Mouse (Mus musculus): Measurements from ENCODE around the gene Macf1.

Macf1 gene

DNA sequence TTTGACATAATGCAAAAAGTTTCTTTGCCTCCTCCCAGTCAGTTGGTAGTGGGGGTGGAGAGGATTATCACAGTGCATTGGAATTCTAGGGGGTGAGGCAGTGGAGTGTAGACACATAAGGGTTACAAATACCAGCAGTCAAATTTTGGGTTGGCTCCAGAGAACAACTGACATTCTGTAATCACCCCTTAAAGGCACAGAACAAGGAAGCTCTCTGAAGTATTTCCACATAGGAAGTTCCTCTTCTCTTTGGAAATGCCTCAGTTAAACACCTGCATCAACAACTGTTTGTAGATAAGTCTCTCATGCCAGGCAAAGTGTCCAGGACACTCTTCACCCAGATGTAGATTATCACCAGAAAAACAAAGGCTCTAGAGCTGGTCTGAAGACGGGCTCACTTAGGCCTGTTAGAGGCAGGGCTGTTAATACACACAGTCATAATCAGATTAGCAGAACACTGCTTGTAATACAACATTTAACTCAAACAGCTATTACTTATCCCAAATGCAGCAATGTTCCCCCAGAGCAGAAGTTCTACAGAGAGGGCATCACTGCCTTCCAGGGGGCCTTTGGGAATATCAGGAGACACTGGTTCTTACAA is 258.4 kb downstream of the Macf1 start:
- in situ Hi-C loops (cut with MboI; ENCODE audit: unreplicated experiment in 2 of 2) = no loop called here

GRCm38 (mm10) chr4:123424050-123424449 is 260.1 kb downstream of the Macf1 start:
- in situ Hi-C loops (cut with MboI; ENCODE audit: unreplicated experiment in 2 of 2) = no loop called here

DNA sequence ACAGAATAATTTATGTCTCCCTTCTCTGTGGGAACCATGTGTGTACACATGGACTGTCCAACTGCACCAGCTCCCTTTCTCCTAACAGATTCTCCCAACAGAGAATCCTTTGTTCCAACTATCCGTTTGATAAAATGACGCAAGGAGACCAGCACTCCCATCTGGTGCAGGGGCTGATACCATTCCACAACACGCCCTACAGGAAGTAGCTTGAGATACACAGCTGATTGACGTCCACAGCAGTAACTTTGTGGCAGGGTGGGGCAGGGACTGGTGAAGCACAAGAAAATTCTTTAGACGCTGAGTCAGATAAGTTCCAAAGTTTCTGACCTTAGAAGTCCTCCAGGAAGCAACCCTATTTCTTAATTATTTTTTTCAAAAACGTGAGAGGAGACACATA is 261.3 kb downstream of the Macf1 start:
- in situ Hi-C loops (cut with MboI; ENCODE audit: unreplicated experiment in 2 of 2) = no loop called here

DNA sequence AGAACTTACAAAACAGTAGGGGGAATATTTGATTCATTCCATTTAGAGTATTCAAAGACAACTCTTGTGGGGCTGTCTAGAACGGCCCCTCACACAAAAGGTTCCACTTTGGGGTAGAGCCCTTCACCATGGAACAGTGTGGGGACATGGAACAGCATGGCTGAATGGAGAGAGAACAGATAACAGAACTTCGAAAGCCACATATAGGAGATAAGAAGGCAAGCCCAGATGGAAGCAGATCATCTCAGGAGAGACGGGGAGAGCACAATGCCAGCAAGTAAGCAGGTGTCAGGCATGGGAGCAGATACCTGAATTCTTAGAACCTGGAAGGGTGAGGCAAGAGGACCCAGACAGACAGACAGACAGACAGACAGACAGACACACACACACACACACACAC is 266.1 kb downstream of the Macf1 start:
- in situ Hi-C loops (cut with MboI; ENCODE audit: unreplicated experiment in 2 of 2) = no loop called here

- in situ Hi-C loops (cut with MboI; ENCODE audit: unreplicated experiment in 2 of 2) = no loop called here
Measured at GRCm38 (mm10) chr4:123417478-123417877, 266.7 kb downstream of the Macf1 start.

DNA sequence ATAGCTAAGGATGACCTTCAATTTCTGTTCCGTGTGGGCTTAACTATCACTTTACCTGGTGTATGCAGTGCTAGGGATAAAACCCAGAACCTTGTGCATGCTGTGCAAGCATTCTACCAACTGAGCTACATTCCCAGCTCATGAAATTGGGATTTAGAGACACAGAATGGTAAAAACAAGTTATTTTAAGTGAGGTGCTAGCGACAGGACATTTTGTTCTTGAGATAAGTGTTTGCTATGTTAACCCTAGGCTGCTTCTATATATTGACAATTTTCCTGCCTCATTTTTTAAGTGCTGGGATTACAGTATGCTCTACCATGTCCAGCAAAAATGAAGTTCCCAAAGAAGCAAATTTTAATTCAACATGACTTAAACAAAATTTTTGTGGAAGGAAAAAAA is 267.3 kb downstream of the Macf1 start:
- in situ Hi-C loops (cut with MboI; ENCODE audit: unreplicated experiment in 2 of 2) = no loop called here

DNA sequence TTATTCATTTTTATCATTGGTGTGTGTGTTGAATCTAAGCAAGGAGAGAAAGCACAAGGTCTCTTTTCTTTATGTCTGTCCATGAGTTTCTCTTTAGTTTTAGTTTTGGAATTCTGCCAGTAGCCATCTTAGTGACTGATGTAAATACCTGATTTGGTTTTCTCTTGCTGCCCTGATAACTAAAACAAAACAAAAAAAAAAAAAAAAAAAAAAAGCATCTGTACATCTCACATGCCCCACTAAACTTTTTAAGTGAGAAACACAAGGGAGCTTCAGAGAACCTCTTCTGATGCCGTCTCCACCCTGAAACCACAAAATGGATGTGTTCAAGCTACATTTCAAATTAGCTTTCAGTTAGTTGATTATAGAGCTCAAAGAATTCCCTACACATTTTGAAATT is 268.6 kb downstream of the Macf1 start:
- in situ Hi-C loops (cut with MboI; ENCODE audit: unreplicated experiment in 2 of 2) = no loop called here

DNA sequence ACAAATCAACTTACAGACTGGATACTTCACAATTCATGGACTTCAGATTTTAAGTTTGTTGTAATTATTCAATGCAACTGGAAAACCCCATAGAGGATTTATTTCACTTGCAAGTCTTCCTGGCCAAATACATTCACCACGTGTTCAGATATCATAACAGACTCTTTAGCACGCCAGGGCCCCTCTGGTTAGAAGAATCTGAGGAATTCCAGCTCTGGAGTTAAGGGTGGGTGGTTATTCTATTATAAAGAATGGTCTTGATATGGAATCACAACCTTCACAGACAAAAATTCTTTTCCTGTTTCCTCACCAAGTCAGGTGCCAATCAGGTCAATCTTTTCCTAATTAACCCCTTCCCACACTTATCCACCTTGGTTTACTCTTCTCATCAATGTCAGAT is 270.3 kb downstream of the Macf1 start:
- in situ Hi-C loops (cut with MboI; ENCODE audit: unreplicated experiment in 2 of 2) = no loop called here

GRCm38 (mm10) chr4:123412981-123413380 is 271.2 kb downstream of the Macf1 start:
- in situ Hi-C loops (cut with MboI; ENCODE audit: unreplicated experiment in 2 of 2) = no loop called here

DNA sequence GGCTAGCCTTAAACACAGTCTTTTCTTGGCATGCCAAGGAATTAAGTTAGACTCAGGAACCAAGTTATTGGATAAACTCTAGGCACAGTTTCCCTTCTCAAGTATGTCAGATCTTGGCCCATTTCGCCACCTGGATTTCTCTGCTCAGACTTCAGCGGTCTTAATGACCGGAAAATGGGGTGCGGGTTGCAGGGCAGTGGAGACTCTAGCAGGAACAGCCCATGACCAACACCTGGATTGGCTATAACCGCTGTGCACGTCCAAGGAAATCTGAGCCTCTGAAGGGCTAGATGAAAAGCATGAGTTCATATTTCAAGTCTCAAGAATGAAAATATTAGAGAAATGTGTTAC is 271.7 kb downstream of the Macf1 start:
- in situ Hi-C loops (cut with MboI; ENCODE audit: unreplicated experiment in 2 of 2) = no loop called here

DNA sequence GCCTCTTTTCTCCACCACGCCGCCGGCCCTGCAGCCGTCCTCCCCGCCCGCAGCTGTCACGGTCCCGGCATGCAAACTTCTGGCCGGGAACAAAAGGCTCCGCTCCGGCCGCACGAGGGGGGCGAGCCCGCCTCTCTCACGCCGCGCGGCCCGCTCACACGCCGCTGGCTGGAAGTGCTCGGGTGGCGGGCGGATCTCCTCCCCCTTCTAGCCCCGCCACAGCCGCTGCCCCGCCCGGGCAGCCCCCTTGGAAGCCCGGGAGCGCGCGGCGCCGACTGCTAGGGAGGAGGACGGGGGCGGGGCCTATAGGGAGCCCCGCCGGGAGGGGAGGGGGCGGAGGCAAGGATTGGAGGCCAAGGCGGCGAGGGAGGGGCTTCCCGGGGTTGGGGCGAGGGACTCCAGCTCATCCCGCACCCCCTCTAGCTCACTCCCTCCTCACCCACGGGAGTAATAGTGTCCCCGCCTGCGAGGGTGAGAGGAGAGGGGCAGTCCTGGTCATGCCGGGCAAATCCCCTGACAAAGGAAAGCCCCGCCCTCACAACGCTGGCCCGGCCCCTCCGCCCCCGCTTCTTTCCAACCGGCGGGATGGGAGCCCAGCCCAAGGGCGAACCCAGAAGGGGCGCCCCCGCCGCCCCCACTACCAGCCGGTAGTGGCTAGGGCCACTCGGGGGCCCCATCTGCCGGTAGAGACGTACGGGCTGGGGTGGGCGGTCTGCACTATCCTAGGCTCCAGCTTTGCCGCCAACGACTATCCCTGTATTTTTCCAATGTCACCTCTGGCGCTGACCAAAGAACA is 272.2 kb downstream of the Macf1 start:
- in situ Hi-C loops (cut with MboI; ENCODE audit: unreplicated experiment in 2 of 2) = no loop called here

- in situ Hi-C loops (cut with MboI; ENCODE audit: unreplicated experiment in 2 of 2) = no loop called here
Measured at GRCm38 (mm10) chr4:123411006-123411731, 273.0 kb downstream of the Macf1 start.

DNA sequence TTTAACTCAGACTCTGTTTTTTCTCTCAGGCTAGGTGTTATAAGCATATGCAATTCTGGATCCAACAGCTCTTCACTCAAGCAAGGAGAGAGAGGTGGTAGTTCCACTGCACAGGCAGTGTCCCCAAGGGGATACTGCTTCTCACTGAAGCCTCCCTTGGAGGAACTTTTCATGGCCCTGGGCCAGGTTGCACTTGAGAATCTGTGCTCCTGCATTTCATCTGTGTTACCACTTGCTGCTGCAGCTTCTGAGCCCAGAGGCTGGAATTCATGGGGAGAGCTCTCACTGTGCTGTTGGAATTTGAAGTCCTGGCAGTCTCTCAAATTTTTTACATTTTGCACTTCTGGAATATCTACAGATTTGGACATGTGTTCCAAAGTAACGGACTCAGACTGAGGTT is 274.4 kb downstream of the Macf1 start:
- in situ Hi-C loops (cut with MboI; ENCODE audit: unreplicated experiment in 2 of 2) = no loop called here

GRCm38 (mm10) chr4:123409034-123409692 is 275.0 kb downstream of the Macf1 start:
- in situ Hi-C loops (cut with MboI; ENCODE audit: unreplicated experiment in 2 of 2) = no loop called here

DNA sequence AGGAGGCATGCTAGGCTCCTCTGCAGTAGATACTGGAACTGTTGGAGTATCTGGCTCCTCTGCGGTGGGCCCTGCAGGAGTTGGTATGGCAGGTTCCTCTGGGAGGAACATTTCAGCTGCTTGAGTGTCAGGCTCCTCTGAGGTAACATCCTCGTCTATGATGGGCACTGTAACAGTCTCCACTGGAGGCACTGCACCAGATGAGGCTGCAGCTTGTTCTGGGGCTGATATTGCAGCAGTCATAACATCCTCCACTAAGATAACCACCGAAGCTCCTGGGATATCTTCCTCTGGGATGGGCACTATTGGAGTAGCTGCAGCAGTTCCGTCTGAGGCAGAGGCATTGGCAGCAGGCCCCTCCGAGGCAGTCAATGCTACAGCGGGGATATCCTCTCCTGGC is 276.4 kb downstream of the Macf1 start:
- in situ Hi-C loops (cut with MboI; ENCODE audit: unreplicated experiment in 2 of 2) = no loop called here

DNA sequence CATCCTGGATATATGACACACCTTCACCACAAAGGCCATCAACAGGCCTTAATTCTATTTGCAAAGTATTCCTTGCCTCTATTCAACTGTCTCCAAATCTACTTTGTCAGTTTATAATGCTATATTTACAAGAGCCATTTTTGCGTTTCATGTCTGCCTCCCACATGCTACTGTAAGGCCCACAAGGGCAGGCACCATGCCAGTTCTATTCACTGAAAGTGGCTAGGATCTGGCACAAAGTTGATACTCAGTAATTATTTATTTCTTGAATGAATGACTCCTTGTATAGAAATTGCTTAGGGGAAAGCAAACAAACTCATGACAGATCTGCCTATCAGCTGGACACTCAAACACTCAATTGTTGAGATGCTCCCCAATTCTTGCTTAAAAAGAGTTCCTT is 280.1 kb downstream of the Macf1 start:
- in situ Hi-C loops (cut with MboI; ENCODE audit: unreplicated experiment in 2 of 2) = no loop called here

GRCm38 (mm10) chr4:123402244-123402643 is 281.9 kb downstream of the Macf1 start:
- in situ Hi-C loops (cut with MboI; ENCODE audit: unreplicated experiment in 2 of 2) = no loop called here

DNA sequence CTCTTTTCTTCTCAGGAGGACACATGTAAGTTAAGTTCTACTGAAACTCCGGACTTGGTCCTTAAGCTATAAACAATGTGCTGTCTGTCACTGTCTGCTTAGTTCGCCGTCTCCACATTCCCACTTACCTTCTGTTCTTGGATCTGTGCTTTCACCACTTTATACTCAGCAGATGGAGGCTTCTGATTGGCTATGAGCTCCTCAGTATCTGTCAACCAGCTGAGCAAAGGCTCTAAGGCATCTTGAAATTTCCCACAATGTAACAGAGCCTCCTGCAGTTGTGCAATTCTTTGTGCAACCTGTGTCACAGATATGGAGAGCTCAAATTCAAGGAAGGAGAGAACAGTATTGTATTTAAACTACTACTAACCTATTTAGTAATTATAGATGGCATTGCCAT is 282.9 kb downstream of the Macf1 start:
- in situ Hi-C loops (cut with MboI; ENCODE audit: unreplicated experiment in 2 of 2) = no loop called here

DNA sequence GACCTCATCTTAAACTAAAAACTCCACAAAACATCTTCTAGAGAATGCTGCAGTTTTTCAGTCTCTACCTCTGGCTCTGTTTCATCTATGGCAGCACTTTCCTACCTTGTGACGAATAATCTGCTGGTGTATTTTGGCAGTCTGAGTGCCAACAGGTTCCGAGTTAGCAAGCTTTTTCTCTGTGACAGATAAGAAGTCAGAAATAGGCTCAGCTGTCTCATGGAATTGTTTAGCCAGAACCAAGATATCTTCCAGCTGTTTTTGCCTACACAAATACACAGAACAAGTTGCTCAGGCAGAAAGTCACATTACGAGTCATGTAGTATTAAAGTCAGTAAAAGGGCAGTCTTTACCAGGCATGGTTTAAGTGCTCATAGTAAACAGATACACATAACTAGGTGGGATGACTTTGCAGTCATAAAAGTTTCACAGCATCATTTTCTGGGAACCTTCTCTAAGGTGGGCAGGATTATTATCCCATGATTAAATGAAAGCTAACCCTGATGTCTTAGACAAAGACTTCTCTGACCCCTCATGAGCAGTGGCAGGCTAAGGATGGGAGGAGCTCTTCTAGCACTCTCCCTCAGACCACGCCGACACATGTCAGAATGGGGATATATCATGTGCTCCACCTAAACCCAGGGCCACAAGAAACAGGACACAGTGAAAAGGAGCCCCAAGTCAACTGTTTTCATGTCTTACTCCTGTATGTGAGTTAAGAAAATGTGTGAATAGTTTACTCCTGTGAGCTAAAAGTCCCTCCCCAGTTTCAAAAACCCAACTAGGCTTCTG is 286.3 kb downstream of the Macf1 start:
- in situ Hi-C loops (cut with MboI; ENCODE audit: unreplicated experiment in 2 of 2) = loop anchor here in 1 of 2 experiments (25.0 kb wide), 1 partner anchor 111 kb away; no protein-coding TSS in a partner anchor

GRCm38 (mm10) chr4:123397049-123397448 is 287.1 kb downstream of the Macf1 start:
- in situ Hi-C loops (cut with MboI; ENCODE audit: unreplicated experiment in 2 of 2) = loop anchor here in 1 of 2 experiments (25.0 kb wide), 1 partner anchor 110 kb away; no protein-coding TSS in a partner anchor

Data from v-Abl transformed pro-B cells (cell line).